Mouse (Mus musculus): ENCODE results near the gene Wdr25.
A peak's percentile ranks its signal among the peaks of the same experiment; 100 is the strongest.
"Not testable (repeated sequence)": the region's sequence is repeated elsewhere in the genome, so short reads cannot be mapped to it uniquely, and the experiment has no call there.

The Wdr25 gene

DNA sequence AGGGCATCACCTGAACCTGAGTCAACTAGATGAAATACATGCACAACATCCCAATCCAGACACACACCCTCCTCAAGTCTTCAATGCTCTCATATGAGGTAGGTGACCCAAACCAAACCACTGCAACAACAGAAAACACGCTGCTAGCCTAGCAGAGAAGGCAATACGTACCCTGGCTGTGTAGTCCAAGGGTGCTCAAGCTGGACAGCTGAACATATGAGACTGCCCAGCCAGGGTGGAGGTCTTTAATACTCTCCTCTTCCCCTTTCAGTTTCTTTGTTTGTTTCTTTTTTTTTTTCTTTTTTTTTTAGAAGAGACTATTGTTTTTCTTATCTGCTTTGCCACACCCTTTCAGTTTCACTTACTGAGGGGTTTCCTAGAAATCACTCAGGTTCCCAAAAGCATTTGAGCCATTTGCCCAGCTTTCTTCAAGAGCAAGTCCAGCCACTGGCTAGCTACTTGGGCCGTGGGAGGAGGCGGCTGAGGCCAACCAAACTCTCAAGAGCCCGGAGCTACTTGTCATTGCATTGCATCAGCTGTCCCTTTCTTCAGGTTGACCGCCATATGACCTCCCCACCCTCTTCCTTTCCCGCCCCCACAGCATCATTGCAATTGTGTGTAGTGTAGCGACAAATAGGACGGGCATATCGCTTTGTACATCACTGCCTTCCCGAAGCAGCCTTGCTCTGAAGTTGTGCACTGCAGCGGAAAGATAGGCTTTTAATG lies at the start of gene Wdr25:
Gene Wdr25, plus strand, starts transcription at position 643 of the 726 bp plus-strand sequence.
- DNase-seq, result no peak

DNA sequence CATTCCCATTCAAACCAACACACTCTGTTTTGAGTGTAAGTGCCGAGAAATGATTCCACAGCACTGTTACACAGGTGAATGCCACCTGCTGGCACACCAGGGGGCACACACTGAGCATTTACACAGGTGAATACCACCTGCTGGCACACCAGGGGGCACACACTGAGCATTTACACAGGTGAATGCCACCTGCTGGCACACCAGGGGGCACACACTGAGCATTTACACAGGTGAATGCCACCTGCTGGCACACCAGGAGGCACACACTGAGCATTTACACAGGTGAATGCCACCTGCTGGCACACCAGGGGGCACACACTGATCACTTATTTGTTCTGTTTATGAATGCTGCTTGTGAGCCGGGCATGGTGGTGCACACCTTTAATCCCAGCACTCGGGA lies 45.4 kb upstream of the Wdr25 start:
- not testable (repeated sequence) for DNase-seq

DNA sequence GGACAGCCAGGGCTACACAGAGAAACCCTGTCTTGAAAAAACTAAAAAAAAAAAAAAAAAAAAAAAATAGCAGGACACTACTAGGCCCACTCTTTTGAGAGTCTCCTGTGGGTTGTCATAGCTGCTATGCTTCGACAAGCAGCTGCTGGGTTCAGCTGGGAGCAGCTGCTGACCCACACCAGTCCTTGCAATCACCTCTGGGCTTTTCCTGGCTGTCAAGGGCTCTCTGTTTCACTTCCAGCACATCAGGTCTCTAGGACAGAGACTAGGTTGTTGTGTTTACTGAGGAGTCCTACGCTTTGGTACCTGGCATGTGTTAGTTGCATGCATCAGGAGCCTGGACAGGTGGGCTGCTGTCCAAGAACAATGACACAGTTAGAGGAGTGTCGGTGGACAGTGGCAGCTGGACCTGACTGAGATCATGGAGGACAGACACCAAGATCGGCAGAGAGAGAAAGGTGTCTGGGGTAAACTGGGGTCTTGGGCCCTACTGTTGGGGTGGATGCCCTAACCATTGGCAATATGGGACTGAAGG lies 43.9 kb upstream of the Wdr25 start:
- no peak for DNase-seq

DNA sequence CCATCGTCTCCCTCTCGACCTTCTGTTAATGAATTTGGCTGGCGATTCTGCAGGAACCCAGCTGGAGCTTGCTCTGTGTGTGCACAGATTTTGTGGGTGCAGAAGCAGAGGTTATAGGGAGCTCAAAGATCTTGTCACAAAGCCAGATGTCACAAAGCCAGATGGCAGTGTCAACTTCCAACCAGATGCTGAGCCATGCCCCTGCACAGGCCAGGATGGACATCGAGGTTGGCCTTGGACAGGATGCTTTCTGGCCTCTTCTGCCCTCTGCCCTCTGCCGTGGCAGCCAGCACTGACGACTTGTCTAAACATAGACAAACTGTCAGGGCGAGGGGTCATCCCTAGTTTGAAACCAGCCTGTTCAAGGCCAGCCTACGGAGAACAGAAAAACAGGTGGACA lies 43.3 kb upstream of the Wdr25 start:
- DNase-seq, result no peak

DNA sequence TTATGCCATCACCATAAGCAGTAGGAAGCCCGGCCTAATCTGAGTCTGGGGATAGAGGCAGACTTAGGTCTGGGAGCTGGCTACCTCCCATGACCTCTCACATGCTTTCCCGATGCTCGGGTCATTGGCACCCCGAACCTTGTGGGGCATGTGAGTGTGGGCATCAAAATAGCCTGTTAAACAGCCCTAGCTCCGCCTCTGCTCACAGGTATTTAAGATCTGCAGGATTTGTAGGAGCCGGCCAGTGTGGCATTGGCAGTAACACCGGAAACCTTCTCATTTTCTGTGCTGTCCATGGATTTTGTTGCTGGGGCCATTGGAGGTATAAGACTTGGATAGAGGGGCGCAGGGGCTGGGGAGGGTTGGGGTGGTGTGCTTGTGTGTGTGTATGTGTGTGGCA lies 42.5 kb upstream of the Wdr25 start:
- DNase-seq, result no peak

DNA sequence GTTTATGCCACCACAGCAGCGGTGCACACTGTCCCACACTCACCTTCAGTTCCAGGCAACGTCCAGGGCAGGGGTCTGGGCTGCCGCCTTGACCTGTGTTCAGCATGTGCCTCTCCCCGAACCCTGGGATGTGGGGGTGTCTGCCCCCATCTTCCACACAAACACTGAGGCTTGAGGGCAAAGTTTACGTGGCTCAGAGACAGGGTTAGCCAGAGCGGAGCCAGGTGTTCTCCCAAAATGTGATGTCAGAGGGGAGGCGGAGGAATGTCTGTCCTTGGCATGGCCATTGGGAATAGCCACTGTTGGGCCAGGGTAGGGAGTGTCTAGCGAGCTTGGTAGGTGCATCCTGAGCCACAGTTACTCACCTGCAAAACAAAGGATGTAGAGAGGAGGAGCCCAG lies 40.6 kb upstream of the Wdr25 start:
- DNase-seq, result no peak

DNA sequence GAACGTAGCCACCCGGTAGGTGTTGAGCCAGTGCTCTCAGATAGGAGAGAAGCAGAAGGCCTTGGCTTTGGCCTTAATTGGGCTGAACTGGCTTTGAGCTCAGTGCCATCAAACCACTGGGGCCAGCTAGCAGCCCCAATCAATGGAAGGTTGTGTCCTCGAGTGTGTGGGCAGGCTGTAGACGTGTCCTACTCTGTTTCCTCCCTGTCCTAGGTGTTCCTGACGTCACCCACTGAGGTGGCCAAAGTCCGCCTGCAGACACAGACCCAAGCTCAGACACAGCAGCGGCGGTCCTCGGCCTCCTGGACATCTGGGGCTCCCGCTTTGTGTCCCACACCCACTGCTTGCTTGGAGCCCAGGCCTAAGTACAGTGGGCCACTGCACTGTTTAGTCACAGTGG lies 38.4 kb upstream of the Wdr25 start:
- no peak for DNase-seq

DNA sequence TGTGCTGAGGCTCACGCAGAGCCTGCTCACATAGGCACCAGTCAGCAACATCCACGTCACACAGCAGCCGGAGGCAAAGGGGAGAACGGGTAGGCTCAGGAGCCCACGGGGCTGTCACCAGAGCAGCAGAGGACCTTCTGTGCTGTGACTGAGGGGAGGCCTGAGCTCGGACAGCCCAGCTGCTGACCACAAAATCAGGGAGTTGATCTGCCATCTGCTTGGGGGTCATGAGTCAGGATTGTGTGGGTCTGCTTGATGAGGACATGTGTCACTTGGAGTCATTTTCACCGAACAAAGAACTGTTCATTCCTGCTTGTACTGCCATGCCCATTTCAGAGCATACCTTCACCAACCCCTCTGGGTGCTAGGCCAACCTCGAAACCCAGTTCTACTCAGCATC lies 37.2 kb upstream of the Wdr25 start:
- DNase-seq, result no peak

DNA sequence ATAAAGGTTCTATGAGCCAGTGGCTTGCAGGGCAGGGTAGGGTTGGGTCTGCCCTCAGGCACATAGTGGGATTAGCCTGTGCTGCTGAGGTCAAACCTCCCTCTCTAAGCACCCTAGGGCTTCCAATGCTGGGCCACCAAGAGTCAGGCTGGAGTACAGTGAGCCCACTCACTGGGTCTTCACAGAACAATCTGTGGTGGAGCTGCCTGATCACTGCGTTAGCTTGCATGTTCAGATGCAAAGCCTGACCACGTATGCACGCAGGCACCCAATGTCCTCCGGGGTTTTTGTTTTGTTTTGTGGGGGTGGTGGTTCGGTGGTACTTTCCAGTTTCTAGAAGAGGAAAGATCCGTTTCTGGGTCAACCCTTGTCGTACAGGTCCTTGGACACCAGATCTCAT lies 36.3 kb upstream of the Wdr25 start:
- DNase-seq, result no peak

DNA sequence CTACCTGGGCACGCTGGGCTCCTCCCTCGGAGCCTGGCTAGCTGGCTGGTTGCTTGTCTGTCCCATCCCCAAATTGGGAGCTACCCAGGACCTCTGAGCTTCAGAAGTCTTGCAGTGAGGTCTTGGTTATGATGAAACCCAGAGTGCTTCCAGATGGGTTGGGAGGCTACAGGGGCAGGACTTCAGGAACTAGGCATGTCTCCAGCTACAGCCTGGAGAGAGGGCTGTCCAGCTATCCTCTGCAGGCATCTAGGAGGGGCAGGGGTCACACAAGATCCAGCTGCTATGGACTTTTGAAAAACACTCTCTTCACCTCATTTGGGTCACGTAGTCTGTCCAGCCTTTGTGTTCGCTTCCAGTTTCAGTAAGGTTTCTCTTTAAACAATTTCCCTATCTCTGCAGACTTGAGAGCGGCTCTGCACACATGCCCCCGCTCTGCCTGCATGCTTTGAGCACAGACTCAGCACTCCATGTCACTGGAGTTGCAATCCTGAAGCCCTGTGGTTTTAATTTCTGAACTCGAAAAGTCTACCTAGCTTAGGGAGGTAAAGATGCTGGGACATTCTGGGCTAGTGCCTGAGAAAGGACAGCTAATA lies 35.7 kb upstream of the Wdr25 start:
- DNase-seq, result no peak

DNA sequence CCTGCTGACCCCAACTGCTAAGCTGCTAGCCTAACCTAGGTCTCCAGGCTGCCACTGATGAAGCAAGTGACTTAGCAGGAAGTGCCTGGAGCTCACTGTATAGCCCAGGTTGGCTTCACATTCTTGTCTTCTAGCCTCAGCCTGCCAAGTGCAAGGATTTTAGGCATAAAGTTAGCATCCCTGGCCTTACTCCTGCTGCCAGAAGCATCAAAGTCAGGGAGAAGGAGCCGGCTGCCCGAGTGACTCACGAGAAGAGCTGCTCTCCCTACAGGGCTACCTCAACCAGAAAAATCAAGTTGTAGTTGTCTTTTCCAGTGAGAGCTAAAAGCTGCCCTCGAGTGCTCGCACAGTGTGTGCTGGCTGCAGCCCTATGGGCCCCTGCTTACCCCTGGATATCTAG lies 34.9 kb upstream of the Wdr25 start:
- no peak for DNase-seq

DNA sequence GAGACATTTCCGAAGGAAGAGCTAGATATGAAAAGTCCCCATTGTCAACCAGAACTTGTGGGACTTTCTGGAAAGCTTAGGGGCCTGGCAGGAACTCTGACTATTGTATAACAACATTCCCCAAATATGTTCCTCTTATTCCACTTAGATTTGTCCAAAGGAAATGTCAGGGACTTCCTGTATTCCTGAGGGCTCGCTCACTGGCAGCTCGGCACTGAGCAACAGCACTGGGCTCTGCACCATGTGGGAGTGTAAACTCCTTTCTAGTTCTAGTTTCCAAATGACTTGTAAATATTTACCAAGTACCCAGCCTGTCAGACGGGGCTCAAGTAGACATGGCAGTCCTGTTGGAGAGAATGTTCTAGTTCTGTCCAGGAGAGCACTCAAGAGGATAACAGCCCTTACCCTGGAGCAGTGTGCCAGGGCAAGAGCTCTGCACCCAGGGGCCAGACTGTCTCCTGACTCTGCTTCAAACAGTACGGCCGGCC lies 28.4 kb upstream of the Wdr25 start:
- DNase-seq, result no peak

DNA sequence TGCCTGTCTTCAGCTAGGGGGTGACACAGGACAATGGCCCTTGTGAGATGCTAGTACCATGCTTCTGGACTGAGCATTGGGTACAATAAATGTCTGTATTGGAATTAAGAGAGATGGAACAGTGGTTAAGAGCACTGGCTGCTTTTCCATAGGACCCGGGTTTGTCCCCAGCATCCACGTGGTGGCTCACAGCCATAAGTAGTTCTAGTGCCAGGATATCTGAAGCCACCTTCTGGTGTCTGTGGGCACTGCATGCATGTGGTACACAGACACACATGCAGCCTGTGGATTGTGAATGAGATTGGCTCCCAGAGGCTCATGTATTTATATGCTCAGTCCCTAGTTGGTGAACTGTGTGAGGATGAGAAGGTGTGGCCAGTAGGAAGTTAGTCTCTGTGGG lies 23.9 kb upstream of the Wdr25 start:
- DNase-seq, result no peak

DNA sequence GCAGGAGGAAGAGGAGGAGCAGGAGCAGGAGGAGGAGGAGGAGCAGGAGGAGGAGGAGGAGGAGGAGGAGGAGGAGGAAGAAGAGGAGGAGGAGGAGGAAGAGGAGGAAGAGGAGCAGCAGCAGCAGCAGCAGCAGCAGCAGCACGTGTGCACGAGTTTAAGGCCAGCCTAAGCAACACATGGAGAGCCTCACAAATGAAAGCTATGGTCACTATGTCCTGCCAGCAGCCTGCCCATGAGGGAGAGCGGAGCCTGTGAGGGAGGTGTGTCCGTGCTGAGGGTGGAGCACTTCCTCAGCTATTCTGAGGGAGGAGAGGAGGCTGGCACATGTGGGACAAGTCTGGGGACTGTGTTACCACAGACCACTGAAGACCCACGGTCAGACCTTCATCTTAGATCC lies 20.3 kb upstream of the Wdr25 start:
- no peak for DNase-seq

DNA sequence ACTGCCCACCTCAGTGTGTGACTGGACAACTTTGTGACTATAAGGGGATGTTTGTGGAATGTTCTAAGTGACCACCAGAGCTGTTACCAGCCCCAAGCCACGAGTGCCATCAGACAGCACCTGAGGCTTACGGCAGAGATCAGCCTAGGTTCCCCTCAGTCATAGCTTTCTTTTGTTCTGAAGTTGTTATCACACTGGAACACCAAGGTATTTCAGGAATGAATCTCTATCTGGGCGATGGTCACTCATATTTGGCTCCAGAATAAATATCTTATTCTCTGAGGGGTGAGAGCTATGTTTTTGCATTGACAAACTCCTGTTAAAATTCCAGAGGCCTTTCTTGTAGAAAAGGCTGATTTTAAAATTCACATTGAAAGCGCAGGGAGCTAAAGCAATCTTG lies 14.3 kb upstream of the Wdr25 start:
- no peak for DNase-seq

DNA sequence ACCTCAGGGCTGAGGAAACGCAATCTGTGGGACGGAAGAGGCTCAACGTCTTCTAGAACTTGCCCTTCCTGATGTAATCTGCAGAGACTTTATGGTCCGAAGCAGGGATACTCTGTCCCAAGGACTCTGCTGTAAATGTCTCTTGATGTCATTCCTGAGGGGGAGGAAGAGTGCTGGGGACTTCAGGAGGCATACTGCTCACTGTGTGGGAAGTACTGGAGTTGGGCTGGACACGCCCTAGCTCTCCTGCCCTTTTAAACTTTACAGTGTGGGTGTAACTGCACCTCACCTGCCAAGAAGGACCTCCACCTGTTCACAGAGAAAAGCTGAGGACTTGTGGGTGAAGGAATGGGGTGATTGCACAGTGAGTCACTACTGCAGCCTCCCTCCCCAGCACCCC lies 12.8 kb upstream of the Wdr25 start:
- DNase-seq, result no peak

DNA sequence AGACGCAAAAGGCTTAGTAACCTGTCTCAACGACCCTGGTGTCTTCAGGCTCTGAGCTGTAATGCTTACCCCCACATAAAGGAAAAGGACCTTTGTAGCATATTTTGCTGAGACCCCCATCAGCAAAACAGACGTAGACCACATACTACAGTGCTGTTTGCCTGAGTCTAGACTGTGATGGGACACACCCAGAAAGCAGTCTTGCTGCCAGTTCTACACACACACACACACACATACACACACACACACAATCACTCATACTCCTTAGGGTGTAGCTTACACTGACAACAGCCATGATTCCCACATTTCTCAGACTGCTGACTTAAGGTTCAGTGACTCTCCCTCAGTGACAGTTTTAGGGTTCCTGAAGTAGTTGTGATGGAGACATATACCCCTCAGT lies 12.2 kb upstream of the Wdr25 start:
- DNase-seq, result no peak

DNA sequence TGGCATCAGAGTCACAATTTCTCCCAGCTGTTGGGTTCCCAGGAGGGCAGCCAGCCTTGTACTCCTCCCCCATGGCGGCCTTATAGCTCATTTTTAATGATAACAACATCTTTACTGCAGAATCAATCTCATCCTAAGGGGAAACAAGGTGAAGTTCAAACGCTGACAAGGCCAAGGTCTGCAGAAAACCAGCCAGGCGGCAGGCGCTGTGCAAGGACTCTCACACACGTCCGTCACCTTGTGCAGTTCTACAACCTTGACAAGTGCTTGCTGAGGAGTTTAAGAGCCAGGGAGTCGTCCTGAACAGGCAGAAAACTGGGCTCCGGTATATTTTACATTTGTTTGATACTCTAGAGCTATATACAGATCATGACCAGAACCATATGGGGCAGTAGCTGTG lies 10.7 kb upstream of the Wdr25 start:
- no peak for DNase-seq

DNA sequence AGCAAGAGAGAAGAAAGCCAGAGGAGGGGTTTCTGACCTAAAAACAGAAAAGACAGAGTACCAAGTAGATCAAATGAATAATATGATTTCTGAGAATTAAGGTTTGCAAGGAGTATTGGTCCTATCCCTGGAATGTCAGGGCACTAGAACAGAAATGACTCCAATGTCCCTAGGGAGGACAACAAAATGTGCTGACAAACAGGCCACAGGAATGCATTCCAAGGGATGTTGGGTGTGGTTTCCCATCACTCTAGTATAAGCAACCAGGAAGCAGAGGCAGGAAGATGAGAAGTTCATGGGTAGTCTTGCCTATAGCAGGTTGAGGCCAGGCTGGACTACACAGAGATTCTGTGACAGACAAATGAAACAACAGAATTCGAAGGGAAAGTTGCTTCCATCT lies 7.5 kb upstream of the Wdr25 start:
- no peak for DNase-seq

DNA sequence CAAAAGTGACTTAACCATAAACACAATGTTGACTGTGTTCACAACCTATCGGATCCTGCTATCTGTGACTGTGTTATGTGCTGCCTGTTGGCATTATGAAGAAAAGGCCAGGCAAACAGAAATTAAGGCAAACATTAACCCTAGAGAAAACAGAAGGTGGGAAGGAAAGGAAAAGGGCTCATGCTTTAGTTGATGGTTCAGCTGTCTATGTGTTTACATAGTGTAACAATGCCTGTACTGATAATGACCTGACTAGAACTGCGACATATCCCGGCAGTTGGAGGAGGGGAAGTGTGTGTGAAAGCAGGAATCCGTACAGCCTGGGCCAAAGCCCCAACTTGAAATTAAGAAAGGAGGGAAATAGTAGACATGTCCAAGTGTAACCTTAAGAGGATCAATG lies 6.4 kb upstream of the Wdr25 start:
- no peak for DNase-seq

DNA sequence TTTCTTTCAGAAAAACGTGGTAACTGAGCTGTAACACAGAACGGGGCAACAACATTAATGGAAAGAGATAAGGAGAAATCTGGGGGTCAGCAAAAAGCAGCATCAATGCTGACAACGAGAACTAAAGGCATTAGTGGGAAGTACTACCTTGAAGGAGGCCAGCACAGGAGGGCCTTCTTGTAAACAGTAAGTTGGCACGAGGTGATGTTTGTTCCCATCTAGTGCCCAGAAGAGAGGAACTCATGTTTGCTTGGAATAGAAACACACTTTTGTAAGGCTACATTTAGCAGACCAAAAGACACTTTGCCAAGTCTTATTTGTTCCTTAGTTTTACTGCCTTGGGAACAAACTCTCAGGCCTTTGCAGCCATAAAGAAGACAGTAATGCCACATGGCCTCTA lies 4.8 kb upstream of the Wdr25 start:
- no peak for DNase-seq

DNA sequence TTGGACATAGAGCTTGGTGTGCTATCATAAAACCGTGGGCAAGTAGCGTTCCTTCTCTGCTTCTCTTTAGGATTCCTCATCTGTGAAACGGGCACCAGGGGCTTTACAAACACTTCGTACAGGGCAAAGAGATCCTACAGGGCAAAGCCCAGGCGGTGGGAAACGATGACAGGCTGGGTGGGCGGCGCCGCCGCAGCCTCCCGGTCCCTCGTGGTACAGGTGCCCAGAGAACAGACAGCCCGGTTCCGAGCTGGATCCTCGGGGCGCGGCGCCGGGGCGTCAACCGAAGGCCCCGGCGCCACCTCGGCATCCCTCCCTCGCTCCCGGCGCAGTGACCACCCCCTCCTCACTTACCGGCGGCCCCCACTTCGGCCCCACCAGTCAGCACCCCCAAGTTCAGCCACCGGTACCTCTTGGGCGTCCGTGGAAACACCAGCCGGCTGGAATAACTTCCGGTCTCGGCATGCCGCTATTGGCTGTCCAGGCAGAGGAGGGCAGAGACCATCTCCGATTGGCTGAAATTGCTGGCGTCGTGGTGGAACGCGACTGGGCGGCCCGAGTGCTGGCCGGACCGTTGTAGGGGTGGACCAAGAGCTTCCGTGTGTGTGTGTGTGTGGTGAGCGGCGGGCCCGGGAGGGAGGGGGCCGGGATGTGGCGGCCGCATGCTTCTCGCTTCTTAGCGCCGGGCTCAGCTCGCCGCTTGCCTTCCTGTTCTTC lies 442 bp downstream of the Wdr25 start, which contains the start of gene Wars:
Gene Wars, minus strand, starts transcription at position 460 of the 717 bp plus-strand sequence.
- peak; percentile 96 for DNase-seq

DNA sequence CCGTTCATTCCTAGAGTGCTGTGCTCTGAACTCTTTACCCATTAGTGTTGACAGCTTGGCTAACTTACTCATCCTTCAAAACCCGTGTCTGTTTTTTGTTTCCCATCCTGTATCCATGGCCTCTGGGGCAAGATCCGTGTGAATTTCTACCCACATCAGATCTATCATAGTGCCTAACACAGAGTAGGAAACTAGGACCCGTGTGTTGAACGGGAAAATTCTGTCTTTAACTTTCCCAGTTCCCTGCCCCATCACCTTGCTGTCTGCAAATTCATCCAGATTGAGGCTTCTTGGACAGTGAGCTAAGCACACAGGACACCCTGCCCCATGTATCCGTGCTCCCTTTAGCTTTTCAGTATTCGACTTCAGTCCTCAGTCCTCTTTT lies 993 bp downstream of the Wdr25 start:
- DNase-seq, result no peak

DNA sequence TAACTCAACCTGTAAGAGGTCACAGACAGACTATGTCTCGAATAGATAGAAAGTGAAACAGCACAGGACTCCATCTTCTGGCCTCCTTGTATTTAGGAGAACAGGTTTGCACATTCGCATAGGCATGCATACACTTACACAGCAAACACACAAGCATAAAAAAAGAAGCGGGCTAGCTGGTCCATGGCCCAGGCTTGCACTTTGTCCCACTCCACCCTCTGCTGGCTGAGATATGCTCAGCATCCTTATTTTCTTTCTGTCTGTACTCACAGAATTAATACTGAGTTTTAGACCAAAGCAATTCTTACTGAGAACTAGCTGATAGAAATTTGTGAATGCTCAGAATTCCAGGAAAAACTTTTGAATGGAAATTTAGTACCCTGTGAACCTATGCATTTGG lies 2.6 kb downstream of the Wdr25 start:
- DNase-seq, result no peak
